Mouse (Mus musculus) kidney, postnatal 4 days (tissue): Measurements from ENCODE around the gene Arrdc5.
"Not testable (repeated sequence)": the region's sequence is repeated elsewhere in the genome, so short reads cannot be mapped to it uniquely, and the experiment has no call there.

Source experiments
- DNase-seq, 2 experiments: peaks; one replicate each; pipeline ENCODE4 v3.0.0; 2021; ENCODE audit warnings: mixed read lengths in 2 of 2

The Arrdc5 gene

DNA sequence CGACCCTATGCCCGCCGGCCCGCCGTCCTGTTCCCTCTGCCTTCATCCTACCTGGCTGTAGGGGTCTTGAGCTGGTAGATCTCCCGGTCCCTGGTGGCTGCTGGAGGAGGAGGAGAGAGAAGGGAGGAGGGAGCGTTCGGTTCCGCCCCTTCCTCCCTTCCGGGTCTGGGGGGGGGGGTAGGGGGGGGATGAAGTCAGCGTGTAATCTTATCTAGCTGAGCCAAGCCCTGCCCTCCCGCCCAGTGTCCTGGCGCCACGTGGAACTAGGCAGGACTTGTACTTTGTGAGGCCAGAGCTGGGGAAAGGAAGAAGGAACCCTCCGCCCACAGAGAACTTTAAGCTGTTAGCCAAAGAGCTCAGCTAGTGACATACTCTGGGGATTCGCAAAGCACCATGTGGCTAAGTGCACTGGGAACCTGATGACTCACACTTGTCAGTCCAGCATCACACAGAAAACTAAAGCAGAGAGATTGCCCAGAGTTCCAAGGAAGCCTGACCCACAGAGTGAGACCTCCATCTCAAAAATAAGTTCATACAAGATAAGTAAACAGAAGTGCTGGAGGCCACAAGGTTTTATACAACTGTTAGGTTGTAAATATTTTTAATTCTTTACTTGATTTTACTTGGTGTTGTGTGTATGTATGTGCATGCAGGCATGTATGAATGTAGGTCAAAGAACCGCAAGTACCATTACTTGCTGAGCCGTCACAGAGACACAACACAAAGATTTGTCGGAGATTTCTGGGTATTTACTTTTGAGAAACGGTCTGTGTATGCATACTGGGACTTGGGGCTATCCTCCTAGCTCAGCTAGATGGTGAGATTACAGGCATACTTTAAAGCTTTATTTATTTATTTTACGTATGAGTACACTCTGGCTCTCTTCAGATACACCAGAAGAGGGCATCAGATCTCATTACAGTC lies 23.2 kb downstream of the Arrdc5 start, which contains the start of gene Ticam1:
Gene Ticam1 (minus strand): TSS at position 144 of the 924 bp plus-strand sequence.
- DNase-seq = peak; percentile 89 to 95

DNA sequence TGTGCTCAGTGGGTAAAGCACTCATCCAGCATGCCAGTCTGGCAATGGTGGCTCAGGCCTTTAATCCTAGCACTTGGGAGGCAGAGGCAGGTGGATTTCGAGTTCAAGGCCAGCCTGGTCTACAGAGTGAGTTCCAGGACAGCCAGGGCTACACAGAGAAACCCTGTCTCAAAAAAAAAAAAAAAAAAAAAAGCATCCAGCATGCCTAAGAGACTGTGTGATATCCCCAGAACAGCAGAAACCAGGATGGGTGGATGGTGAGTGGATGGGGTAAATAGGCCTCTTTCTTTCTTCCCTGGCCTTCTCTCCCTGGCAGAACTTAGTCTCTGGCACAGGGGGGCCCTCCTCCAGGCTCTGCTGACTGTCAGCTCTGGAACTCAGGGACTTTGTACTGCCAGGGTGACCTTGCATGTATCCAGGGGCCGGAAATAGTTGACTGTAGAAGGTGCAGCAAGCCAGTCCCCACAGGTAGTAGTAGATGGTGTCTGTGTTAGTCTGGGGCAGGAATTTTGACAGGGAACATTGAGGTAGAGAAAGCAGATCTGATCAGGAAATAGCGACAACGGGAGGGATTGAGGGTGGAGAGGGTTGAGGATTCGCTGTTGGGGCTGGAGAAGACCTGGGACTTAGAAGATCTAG lies 24.1 kb downstream of the Arrdc5 start:
- DNase-seq = peak in 1 of 2 experiments; percentile 61

DNA sequence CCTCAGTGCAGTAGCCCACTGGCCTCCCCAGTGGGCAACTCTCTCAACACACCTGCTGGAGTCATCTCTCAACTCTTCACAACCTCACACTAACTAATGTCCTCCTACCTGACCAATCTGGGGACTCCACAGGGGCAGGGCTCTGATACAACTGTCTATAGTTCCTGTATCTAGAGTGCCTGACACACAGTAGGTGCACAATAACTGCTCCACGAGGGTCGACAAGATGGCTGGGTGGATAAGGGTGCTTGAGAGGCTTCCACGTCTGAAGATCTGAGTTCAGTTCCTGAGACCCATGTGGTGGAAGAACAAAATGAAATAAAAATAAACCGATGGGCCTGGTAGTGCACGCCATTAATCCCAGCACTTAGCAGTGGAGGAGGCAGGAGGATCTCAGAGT lies 26.1 kb downstream of the Arrdc5 start:
- DNase-seq = no peak

DNA sequence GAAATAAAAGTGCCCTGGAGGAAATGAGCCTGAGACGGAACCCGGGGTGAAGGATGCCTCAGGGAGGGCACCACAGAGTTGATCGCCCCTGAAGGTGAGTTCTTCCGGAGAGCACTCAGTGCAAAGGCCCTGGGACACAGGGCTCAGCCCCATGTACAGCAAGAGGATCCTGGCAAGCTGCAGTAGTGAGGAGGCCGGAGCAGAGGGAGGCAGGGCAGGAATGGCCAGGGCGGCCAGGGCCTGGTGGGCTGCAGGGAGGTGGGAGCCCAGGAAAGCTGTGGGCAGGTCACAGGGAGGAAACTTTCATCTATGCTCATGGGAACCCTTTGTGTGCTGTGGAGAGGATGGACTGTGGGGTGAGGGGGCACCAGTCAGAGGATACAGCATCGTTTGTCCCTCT lies 26.6 kb downstream of the Arrdc5 start:
- DNase-seq = no peak

DNA sequence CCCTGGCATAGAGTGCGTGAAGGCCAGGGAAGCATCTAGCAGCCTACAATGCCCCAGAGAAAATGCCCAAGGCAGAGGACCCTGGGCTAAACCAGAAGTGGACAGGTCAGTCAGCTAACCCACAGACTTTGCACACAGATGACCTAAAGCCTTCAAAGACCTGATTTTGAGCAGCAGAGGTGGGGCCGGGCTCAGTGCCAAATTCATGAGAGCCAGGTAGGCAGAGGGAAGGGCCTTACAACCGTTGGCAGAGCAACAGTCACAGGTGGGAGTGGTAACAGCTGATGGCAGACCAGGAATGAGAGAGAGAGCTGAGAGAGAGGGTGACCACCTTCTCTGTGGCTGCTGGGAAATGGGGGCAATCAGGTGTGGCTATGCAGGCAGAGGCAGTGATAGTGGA lies 27.4 kb downstream of the Arrdc5 start:
- DNase-seq = peak; percentile 49 to 60

DNA sequence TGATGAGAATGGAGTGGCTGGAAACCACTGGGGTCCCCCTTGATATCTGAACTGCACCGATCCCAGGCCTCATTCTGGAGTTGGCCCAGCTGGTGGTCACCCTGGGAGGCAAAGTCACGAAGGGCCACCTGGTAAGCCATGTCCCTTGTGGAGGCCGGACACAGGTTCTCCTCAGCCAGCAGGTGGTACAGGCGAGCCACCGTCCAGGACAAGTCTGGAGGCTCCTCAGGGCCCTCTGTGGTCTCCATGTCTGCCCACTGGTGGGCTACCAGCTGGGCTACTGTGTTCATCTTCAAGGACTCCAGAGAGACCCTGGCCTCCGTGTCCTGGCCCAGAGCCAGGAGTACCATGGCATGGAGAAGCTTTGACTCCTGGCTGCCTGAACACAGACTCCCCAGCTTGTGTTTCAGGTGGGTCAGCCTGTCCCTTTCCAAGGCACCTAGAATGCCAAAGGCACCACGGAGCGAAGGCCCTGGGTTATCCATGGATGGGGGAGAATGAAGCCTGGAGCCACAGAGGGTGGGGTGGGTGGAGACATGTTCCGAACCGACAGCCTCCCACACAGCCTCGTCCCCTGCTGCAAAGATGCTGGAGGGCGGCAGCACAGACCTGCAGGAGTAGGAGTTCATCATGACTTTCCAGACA lies 28.4 kb downstream of the Arrdc5 start:
- DNase-seq = no peak

DNA sequence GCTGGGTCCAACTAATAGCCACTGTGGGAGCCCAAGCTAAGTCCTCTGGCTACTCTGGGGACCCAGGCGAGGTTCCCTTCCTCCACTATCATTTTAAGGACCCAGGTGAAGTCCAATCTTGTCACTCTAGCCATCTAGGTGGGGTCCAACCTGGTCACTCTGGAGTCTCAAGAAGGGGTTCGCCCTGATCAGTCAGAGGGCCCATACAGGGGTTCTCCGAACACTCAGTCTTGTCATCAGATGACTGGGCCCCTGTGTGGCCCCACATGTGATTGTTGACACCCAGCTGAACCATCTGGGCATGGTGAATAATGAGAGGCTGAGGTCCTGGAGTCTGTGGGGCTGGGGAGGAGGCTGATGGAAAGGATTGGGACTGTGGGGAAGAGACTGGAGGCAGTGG lies 30.3 kb downstream of the Arrdc5 start:
- no peak for DNase-seq

DNA sequence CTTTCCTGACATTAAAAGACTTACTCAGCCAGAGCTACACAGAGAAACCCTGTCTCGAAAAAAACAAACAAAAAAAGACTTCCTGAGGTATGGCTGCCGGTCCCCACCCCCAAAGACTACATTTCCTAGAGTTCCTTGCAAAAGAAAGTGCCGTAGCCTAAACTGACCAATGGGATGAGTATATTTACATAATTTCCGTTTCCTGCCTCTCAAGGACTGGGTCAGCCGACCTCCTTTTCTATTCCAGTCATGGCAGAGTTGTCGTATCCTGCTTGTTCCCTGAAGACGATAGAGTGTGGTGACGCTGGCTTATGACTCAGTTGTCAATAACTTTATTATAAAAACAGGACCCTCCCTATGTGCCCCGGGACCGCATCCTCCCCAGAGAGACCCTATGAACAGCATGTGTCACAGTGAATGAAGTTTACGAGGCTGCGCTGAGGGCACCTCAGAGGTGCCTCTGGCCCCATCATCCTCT lies 30.9 kb downstream of the Arrdc5 start:
- peak; percentile 61 to 78 for DNase-seq

DNA sequence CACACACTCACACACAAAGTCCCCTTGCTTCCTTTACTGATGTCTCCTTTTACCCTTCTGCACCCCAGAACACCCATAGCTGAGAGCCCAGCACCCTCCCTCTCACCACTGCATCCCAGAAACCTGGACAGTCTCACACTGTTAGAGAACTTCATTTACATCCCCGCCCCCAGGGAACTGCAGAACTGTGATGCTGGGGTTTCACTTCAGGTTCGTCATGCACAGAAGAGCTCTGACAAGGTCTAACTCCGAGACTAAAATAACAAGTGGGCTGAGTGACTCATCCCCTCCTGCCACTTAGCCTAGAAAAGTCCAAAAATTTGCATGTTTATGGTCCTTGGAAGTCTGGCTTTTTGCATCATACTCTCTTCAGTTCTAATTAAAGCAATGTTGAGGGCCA lies 33.8 kb downstream of the Arrdc5 start:
- no peak for DNase-seq

DNA sequence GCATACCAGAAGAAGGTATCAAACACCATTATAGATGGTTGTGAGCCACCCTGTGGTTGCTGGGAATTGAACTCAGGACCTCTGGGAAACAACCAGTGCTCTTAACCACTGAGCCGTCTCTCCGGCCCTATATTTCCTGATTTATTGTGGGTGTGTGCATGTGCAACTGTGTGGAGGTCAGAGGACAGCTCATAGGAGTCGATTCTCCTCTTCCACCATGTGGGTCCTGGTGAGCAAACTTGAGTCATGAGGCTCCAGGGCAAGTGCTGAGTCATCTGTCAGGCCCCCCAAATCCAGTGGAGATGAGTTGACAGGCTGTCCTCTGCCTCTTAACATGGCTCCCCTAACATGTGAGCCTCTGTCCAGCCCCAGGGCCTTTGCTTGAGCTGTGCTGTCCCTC lies 34.2 kb downstream of the Arrdc5 start:
- no peak for DNase-seq

DNA sequence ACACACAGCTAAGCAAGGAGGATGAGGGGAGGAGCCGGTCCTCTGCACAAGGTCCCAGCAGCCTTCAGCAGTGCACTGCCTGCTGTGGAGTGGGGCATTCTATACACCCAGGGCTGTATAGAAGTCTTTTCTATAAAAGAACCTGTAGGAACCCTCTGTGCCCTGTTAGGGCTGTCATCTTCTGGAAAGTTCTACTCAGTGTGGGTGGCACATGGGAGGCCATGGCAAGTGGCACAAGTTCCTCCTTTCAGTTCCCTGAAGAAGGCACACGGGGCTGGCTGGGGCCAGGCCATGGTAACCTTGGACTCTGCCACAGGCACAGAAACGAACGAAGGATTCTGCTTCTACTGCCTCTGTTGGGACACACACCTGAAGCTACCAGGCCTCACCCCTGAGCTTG lies 35.1 kb downstream of the Arrdc5 start:
- no peak for DNase-seq

DNA sequence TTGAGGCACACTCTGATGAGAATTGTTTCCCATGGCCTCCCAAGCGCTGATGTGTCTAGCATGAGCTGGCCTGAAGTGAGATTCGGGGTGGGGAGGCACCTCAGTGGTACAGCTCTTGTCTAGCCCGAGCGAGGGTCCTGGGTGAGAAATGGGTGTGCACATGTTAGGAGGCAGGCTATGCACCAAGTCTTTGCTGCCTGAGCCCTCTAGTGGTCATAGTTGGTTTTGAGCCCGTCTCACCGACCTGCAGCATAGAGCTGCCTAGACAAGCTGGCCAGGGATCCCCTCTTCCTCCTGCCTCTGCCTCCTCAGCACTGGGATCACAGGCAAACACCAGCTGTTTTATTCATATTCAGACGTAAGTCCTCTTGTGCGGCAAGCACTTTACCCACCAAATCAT lies 36.1 kb downstream of the Arrdc5 start:
- peak; percentile 83 to 88 for DNase-seq

DNA sequence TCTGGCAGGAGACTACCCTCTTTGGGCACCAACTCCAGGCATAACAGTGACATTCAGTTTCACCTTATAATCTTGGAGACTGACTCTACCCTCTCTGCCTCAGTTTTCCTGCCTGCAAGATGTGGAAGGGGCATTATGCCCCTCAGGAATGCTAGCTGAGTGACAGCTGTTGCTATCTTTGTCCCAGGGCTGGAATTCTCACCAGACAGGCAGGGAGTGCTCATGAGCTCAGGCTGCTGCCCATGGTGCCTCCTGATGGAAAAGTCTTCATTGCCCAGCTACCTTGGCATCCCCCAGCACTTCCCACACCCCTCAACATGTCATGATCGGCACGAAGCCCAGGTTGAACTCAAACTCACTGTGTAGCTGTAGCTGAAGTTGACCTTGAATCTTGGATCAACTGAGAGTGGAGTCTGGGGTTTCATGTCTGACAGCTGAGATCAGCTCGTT lies 37.4 kb downstream of the Arrdc5 start:
- DNase-seq = no peak

DNA sequence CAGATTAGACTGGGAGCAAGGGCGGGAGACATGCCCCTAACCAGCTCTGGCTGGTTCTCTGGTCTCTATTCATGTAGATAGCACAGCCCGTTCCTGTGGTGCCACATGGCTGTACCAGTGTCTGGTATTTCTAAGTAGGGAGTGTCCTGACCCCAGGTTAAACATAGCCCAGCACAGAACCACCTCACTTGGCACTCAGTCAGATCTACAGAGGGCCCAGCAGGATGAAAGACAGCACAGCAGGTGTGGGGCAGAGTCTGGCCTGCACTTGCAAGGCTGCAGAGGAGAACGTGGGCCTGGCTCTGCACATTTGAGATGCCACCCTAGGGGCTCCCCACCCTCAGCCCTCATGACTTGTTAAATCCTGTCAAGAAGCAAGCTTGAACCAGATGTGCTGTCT lies 38.9 kb downstream of the Arrdc5 start:
- no peak for DNase-seq

DNA sequence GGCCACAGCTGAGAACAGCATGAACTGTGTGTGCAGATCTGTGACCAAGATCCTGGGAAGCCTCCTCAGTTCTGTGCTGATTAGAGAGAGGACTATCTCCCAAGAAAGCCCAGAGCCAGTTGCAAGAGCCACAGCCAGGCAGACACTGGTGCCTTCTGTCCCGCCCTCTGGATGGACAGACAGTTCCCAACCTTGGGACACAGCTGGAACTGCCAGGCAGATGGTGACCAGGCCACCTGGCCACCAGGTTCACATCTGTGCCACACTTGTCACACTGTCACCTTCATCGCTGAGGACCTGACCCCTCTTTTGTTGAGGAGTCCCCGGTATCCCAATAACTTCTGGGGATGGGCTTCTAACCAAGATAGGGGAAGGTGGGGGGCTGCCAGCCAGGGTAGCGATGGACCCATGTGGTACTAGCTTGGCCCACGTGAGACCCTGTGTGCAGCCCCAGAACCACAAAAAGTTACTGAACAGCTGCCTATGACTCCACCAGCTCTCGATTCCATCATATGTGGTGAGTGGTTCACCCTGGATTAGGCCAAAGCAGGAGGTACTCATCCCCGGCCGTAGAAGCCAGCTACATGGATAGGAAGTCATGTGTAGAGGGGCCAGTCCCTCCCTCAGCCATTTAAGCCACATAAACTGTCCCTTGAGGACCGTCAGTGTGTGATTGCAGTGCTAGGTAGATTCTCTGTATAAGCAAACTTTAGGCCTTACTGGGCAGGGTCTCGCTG lies 40.6 kb downstream of the Arrdc5 start:
- DNase-seq = no peak

DNA sequence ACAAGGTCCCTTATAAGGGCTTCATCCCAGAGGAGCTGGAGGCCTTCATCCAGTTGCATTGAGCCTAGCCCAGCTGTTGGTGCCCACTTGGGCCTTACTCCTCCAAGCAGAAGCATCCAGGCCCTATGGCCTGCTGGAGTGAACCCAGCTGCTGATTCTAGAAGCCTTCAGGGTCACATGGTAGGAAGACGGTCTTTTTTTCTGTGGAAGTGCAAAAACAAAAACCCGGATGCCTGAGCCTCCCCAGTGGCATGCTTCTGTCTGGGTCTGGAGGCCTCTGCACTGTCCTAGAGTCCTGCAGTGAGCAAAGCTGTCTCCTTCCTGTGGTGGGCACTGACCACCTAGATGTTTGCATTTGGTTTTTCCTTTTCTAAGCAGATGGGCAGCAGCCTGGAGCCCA lies 41.3 kb downstream of the Arrdc5 start:
- DNase-seq = not testable (repeated sequence)

DNA sequence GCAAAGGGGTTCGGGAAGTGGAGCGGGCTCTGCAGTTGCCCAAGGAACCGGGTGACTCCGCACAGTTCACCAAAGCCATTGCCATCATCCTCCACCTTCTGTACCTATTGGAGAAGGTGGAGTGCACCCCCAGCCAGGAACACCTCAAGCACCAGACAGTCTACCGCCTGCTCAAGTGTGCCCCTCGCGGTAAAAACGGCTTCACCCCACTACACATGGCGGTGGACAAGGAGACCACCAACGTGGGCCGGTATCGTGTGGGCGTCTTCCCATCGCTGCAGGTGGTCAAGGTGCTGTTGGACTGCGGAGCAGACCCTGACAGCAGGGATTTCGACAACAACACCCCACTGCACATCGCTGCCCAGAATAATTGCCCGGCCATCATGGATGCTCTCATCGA lies 41.8 kb downstream of the Arrdc5 start:
- DNase-seq = not testable (repeated sequence)

DNA sequence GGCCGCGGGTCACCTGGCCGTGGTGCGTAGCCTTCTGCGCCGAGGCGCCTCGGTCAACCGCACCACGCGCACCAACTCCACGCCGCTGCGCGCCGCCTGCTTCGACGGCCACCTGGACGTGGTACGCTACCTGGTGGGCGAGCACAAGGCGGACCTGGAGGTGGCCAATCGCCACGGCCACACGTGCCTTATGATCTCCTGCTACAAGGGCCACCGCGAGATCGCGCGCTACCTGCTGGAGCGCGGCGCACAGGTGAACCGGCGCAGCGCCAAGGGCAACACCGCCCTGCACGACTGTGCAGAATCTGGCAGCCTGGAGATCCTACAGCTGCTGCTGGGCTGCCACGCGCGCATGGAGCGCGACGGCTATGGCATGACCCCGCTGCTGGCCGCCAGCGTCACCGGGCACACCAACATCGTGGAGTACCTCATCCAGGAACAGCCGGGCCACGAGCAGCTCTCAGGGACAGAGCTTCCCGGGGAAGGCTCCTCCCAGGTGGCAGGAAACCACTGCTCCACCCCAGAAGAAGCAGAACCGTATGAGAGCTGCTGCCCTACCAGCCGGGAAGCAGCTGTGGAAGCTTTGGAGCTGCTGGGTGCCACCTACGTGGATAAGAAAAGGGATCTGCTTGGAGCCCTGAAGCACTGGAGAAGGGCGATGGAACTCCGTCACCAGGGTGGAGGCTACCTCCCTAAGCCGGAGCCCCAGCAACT lies 42.7 kb downstream of the Arrdc5 start:
- DNase-seq = peak in 1 of 2 experiments; percentile 63

DNA sequence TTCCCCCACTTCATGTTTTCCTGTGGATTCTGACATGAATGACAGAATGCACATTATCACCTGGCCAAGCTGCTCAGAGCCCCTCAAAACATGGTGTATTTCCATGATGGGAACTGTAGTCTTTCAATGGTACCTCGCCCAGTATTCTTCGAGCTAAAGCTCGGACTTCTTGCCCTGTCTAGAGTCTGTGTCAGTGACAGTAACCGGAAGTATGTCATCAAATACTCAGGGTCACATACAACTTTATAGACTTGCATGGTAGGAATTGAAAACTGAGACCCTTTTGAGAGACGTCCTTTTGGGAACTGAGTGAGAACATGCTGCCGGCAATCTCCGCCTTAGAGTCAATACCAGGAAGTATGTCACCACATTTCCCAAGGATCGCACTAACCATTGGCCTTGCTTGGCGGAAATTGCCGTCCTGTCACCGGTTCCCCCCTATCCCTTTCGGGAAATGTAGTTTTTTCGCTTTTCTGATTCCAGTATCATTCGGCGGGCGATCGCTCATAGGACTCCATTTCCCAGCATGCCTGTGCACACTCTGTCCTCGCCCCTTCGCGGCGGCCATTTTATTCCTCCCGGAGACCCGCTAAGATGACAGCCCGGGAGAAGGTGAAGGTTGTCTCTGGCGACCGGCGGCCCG lies 43.7 kb downstream of the Arrdc5 start, which contains the start of gene Fem1a:
Gene Fem1a (plus strand): TSS at position 572 of the 643 bp plus-strand sequence.
- peak; percentile 88 to 94 for DNase-seq

DNA sequence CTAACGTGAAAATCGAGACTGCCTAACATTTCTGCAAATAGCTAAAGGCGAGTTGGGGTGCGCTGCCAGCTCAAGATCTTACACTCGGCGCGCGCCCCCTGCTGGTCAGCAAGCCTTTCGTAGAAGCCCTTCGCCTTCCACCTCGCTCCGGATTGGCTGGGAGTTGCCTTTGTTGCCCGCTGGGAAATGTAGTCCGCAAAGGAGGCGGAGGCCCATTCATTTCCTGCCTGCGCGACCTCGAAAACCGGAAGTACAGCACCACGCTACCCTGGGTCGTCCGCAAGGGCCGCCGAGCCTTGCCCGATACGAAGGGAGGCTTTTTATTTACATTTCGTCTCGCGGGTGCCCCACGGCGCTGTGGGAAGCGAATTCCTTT lies 44.2 kb downstream of the Arrdc5 start:
- DNase-seq = peak; percentile 100

DNA sequence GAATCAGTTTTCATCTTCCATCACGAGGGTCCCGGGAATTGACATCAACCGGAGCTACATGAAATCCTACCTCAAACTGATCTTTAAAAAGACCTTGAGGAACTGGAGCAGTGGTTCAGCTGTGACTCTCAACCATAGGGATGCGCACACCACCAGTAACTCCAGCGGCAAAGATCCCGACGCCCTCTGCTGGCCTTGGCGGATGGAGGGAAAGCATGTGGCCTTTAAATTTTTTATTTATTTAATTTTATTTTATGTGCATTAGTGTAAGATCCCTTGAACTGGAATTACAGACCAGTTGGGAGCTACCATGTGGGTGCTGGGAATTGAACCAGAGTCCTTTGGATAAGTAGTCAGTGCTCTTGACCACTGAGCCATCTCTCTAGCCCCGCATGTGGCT lies 44.7 kb downstream of the Arrdc5 start:
- peak; percentile 68 to 77 for DNase-seq
